Mouse (Mus musculus) hindlimb bud, embryonic 11.5 days (tissue): ENCODE data around the gene Sf3b4.
"Not testable (repeated sequence)": the region's sequence is repeated elsewhere in the genome, so short reads cannot be mapped to it uniquely, and the experiment has no call there.

Source experiments
- DNase-seq: peaks from one replicate; pipeline ENCODE4 v3.0.0-alpha.2; 2012; ENCODE audit warnings: low read depth, low spot score; ENCODE audit errors: extremely low spot score

The Sf3b4 gene

GRCm38 (mm10) chr3:96173185-96173584 is 1.1 kb downstream of the Sf3b4 start:
- no peak for DNase-seq

DNA sequence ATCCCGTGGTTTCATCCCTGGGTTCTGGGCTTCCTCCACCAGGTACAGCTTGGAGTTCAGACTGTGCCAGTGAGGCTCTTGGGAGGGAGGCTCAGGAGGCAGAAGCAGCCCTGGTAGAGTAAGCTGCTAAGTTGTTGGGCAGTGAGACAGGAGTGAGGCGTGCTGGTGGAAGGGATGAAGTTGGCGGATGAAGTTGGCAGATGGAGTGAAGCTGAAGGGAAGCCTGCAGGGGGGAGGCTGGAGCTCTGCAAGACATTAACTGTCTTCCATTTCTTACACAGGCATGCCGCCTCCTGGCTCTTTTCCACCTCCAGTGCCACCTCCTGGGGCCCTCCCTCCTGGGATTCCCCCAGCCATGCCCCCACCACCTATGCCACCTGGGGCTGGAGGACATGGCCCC is 1.9 kb downstream of the Sf3b4 start:
- not testable (repeated sequence) for DNase-seq

- no peak for DNase-seq
Measured at GRCm38 (mm10) chr3:96175251-96175650, 3.1 kb downstream of the Sf3b4 start.

DNA sequence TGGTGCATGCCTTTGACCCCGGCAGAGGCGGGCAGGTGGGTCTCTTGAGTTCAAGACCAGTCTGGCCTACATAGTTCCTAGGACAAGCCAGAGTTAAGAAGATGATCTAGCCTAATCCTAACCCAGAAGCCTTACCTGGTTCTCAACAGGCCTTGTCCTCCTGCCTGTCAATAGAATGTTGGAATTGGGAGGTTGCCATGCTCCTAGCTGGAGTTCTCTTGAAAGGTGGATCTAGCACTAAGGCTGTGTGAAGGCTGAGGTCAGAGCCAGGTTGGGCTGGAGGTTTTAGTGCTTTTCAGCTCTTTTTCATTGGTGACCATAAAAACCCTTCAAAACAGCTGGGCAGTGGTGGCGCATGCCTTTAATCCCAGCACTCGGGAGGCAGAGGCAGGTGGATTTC is 6.3 kb downstream of the Sf3b4 start:
- DNase-seq, result no peak

DNA sequence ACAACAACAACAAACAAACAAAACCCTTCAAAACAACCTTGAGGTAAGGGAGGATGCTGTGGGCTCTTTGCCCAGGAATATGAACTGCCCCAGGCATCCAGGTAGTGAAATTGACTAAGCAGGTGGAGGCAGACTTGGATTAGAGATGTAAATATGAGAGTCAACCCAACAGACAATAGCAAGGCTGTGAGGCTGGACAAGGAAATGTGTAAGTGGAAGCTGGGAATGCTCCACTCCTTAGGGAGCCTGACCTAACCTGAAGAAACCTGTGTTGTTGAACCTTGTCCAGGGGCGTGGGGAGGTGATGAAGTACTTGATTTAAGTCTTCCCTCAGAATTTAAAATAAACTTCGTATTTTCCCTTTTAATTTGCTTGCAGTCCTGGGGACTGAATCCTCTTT is 6.8 kb downstream of the Sf3b4 start:
- no peak for DNase-seq

GRCm38 (mm10) chr3:96179531-96179930 is 7.4 kb downstream of the Sf3b4 start:
- no peak for DNase-seq

DNA sequence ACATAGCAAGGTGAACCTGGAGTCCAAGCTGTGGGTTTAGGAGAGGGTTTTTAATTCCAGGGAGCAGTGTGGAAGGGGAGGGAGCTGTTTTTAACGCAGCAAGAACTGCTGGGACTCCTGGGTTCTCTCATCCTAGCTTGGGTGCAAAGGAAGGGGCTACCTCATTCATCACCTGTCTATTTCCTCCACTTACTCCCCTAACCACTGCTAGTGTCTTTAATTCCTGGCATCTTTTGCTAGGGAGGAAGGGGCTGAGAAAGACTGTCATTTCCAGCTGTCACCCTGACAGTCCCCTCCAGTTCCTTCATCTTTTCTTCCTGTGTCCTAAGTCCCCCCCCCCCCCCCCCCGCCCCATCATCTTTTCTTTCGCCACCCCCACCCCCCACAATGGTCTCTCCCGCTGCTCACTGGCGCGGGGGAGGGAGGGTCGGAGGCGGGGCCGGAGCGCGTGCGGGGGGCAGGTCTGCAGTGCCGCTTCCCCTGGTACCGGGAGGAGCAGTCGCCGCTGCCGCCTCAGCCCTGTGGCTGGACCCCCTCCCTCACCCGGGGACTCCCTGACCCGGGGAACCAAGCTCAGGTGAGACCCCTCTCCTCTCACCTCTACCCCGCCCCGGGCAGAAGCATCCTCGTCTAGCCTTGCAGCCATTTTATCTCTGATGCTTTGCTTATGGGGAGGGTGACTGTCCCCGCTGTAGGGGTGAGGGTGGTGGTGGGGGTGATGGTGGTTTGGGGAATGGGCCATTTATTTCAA is 8.8 kb downstream of the Sf3b4 start, which contains the start of gene Sv2a:
Sv2a (plus strand) TSS at position 425 of the 751 bp plus-strand sequence.
- DNase-seq, result no peak

- DNase-seq, result no peak
Measured at GRCm38 (mm10) chr3:96181510-96182381, 9.6 kb downstream of the Sf3b4 start.

- no peak for DNase-seq
Measured at GRCm38 (mm10) chr3:96182382-96182776, 10.2 kb downstream of the Sf3b4 start.

GRCm38 (mm10) chr3:96192977-96193376 is 20.8 kb downstream of the Sf3b4 start:
- no peak for DNase-seq

DNA sequence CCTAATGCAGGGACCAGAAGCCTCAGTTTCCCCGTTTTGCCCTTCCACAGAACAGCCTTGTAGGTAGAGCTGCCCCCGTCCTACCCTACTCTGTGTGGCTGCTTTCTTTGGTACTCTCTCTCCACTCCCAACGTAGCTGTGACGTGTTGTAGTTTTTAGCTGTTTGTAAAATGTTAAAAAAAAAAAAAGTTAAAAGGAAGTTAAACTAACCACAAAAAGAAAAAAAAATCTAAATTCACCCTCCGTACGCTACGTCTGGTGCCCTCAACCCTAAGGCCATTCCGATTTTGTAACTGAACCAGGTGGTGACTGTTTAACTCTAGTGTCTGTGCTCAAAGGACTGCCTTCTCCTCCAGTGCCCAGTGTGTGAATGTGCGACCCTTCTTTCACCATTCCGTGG is 22.8 kb downstream of the Sf3b4 start:
- no peak for DNase-seq

DNA sequence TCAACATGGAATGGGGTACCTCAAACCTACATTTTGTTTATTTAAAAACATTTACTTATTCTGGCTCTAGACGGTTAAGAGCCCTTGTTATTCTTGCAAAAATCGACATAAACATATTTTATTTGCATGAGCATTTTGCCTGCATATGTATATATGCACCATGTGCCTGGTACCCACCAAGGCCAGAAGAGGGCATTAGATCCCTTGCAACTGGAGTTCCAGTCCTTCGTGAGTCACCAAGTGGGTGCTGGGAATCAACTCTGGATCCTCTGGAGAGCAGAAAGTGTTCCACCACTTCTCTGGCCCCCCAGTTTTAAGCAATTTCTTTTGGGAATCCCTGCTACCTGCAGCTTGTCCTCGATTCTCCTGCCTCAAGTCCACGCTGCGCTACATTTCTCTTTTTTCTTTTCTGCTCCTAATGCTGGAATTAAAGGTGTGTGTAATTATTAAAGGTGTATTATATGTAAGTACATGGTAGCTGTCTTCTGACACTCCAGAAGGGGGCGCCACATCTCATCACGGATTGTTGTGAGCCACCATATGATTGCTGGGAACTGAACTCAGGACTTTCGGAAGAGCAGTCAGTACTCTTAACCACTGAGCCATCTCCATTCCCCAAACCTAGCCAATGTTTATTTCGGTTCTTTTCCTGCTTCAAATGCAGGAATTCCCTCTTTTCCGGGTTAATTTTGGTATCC is 23.6 kb downstream of the Sf3b4 start:
- no peak for DNase-seq

DNA sequence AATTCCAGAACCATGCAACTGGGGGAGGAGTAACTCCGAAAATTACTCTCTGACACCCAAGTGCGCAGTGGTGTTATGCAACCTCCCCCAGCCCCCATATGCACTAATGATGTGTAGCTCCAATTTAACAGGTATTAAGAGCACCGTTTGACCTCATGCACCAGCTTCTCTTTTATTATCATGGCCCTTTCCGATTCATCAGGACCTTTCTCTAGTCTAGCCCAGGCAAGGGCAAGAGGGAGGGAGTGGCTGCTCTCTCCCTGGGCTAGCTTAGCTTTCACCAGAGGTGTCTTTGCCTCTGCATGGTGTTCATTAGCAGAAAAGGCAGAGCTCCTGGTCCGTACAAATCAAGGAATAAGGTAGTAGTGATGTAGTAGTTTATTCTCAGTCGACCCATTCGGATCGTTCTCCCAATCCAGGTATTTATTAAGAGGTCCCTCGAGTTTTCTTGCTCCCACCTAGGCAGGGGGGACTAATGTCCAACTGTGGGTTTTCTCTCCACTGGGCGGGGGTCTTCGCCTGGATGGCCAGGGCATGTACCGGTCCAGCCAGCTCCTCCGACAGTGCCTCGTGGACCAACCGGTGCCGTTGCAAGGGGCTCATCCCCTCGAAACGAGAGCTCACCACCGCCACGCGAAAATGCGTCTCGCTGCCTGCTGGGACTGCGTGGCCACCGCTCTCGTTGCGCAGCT is 24.5 kb downstream of the Sf3b4 start:
- no peak for DNase-seq

GRCm38 (mm10) chr3:96197129-96197749 is 25.1 kb downstream of the Sf3b4 start:
- peak; percentile 79 for DNase-seq

GRCm38 (mm10) chr3:96198181-96198580 is 26.0 kb downstream of the Sf3b4 start:
- no peak for DNase-seq

- not testable (repeated sequence) for DNase-seq
Measured at GRCm38 (mm10) chr3:96198601-96199251, 26.6 kb downstream of the Sf3b4 start.

DNA sequence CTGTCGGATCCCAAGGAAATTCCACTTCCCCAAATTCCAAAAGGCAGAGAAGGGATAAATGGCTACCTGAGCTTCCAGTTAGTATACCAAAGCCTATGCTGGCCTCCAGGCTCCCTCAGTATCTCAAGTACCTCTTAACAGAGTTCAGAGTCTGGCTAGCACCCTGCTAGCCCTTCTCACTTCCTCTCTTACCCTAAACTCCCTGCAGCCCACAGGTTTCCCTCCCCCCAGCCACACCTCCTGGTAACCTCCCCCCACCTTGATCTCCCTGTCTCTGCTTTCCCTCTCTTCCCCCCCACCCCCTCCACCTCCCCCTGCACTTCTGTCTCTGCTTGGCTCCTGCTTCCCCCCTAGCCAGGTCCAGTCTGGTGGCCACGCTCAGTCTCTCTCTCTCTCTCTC is 27.6 kb downstream of the Sf3b4 start:
- DNase-seq, result no peak

- DNase-seq, result no peak
Measured at GRCm38 (mm10) chr3:96207819-96208218, 35.7 kb downstream of the Sf3b4 start.

DNA sequence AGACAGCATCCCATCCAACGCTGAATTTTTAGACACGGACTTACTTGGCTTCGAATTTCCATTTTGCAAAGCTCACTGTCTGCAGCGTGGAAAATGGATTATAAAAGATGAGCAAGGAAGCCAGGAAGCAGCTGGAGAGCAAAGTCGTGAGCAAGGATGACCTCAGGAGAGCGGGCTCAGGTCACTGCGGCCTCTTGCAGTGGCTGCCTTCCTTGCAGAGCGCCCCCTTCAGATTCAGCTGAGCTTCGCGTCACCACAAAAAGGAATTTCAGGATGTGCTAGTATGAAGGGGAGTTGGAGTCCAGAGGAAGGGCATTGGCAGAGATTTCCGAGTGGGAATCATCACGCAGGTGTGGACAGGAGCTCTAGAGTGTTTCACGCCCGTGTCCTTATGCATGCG is 37.1 kb downstream of the Sf3b4 start:
- DNase-seq, result no peak

DNA sequence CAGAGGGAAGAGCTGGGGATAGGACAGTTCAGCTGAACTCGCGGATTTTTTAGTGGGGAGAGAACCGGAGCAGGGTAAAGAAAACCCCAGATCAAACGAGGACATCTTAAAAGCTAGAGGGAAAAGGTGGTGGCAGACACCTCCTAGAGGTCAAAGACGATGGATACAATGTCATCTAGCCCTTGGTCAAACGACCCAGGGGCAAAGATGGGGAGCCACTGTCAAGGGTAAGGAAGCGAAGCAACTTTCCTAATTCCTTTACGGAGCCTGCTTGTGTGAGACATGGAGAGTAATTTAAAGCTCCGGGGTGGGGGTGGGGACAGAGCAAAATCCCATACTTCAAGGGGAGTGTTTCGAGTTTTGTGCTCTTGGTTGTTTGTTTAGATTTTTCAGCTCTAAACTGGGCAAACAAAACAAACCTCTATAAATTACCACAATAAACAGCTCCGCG is 47.1 kb downstream of the Sf3b4 start:
- DNase-seq, result no peak
